Mouse (Mus musculus): ENCODE data around the gene Faf1.
"Not testable (repeated sequence)": the region's sequence is repeated elsewhere in the genome, so short reads cannot be mapped to it uniquely, and the experiment has no call there.

The Faf1 gene

GRCm38 (mm10) chr4:109665982-109666460 is 10.4 kb upstream of the Faf1 start:
- DNase-seq: peak; percentile 61 to 73

DNA sequence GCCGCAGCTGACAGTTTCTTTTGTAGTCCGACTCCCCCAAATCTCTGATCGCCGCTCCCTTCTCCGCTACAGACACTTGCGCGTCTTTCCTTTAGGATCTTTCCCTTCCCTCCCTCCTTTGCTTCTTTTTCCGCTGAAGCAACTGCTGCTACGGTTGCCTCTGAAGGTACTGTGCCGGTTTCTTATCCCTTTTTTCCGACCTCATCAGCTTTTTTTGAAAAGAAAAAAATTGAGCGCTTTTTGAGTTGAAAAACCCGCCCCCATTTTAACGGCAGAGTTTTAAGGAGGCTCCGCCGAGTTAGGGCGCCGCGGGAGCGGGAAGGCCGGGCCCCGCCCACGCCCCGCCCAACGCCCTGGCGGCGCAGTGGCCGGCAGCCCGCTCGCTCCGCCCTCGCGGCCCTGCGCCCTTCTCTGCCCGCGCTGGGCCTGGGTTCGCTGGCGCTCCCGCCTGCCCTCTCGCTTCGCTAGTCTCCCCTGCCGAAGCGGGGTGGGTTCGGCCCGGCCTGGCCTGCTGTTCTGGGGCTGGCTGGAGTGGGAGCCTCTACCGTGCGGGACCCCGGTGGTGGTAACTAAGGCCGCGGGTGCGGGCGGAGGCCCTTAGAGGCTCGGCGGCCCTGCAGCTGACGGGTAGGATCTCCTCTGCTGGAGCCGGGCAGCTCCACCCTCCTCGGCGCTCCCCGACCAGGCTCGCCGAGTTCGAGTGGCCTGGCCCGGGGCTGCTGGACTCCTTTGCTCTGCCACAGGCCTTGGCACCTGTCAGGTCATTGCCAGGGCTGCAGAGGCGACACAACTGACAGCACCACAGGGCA is 9.7 kb upstream of the Faf1 start, which contains the start of gene Cdkn2c:
TSS of gene Cdkn2c (minus strand) at position 729 of the 809 bp plus-strand sequence.
- peak; percentile 89 to 94 for DNase-seq

DNA sequence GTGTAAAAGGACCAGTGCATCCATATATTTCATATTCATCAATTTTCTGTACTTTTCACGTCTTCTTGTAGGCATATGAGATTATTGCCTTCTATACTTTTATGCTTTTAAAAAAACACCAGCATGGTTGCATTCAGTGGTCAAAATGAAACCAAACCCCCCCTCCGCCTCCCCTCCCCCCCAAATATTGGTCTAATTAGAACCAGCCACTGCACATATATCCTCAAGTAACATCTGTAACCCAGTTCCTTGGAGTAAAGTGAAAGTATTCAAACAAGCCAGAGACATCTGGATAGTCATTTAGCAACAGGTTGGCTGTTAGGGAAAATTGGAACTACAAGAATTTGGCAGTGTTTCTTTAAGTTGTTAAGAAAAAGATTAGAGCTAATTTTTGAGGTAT is 8.9 kb upstream of the Faf1 start:
- DNase-seq: no peak

- DNase-seq: no peak
Observed at GRCm38 (mm10) chr4:109670213-109670612, 6.2 kb upstream of the Faf1 start.

GRCm38 (mm10) chr4:109671941-109672340 is 4.4 kb upstream of the Faf1 start:
- no peak for DNase-seq

GRCm38 (mm10) chr4:109674097-109674496 is 2.3 kb upstream of the Faf1 start:
- no peak for DNase-seq

- DNase-seq: no peak
Observed at GRCm38 (mm10) chr4:109677221-109677620, 833 bp downstream of the Faf1 start.

- DNase-seq: no peak
Observed at GRCm38 (mm10) chr4:109683561-109683960, 7.2 kb downstream of the Faf1 start.

- no peak for DNase-seq
Observed at GRCm38 (mm10) chr4:109692674-109693073, 16.3 kb downstream of the Faf1 start.

GRCm38 (mm10) chr4:109700727-109701126 is 24.3 kb downstream of the Faf1 start:
- not testable (repeated sequence) for DNase-seq

- no peak for DNase-seq
Observed at GRCm38 (mm10) chr4:109703568-109703967, 27.2 kb downstream of the Faf1 start.

DNA sequence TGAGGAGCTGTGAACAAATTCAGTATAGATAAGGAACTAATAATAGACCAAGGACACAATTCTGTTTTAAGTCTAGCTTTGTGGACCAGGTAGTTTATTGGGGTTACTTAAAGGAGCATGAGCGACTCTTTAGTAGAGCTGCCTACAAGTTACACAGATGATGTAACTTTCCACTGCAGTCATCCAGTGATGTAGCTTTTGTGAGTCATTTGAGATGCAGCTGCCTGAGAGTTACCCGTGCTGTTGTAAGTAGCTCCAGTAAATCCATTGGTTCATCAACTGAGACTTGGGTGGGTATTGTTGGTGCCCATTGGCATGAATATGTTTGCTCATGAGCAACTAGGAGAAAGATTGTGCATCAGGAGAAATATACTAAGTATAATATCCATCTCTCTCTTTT is 29.0 kb downstream of the Faf1 start:
- no peak for DNase-seq

GRCm38 (mm10) chr4:109719281-109719680 is 42.9 kb downstream of the Faf1 start:
- no peak for DNase-seq

DNA sequence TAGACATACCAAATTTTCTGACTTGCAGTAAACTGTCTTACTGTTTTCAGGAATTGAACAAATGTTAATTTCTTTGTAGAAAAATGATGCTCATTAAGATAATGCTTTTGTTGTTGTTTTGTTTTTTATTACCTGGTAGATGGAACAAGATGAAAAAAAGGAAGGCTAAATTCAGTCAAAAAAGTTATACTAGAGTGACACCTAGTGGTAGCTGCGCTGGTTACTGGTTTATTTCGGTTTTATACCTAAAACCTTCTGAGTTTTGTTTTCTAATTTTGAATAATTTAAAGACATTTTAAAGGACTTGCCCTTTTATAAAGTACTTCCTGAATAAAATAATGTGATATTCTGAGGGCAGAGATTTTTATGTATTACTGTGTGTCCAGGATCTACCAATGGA is 52.9 kb downstream of the Faf1 start:
- peak; percentile 27 to 31 for DNase-seq

GRCm38 (mm10) chr4:109735754-109736153 is 59.4 kb downstream of the Faf1 start:
- no peak for DNase-seq

GRCm38 (mm10) chr4:109743984-109744383 is 67.6 kb downstream of the Faf1 start:
- DNase-seq: no peak

DNA sequence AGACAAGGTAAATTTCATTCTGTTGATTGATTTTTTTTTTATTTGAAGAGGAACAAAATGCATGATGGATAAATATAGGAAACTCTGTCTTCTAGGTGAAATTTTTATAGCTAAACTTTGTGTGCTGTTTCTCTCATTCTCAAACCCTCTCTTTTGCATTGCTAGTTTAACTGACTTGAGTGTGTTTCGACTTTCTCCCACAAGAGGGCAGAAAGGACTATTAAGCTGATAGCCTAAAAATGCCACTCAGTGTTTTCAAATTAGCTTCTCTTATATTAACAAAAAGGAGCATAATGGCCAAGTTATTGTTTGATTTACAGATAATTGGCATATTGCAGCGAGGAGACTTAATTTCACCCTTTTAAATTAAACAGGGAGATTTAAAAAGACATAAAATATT is 82.6 kb downstream of the Faf1 start:
- peak; percentile 6 to 13 for DNase-seq

DNA sequence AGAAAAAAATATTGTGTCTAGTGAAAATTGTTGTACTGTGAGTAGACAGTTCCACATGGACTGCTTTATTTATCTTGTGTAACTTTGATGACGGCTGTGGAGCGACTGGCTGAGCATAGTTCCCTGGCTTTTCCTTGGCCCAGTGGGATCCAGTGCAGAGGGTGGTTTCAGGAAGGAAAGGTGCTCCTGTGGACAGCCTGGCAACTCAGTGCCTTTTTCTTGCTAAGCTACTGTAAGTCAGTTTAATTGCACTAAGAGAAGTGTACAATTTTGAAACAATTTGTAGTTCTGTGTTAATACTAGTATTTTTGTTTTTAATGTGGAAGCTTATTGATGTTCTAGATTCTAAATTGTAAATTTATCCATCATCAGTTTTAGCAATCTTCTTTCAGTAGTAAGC is 83.5 kb downstream of the Faf1 start:
- no peak for DNase-seq

DNA sequence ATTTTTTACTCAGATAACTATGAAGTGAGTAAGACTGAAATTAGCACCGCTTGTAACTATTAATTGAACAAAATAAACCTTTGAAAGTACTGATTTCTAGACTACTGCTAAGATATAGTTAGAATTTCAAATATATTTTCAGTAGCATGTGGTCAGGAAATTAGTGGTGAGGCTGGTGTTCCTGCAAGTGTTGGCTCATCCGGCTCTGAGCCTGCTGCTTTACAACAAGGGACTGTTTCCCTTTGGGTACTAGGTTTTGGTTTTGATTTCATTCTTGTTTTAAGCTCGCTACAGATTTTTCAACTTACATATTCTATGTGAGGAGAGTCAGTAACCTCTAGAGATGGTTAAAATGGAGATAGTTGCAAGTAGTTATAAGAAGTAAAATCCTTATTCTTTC is 84.1 kb downstream of the Faf1 start:
- DNase-seq: no peak

GRCm38 (mm10) chr4:109762768-109763501 is 86.5 kb downstream of the Faf1 start:
- no peak for DNase-seq

DNA sequence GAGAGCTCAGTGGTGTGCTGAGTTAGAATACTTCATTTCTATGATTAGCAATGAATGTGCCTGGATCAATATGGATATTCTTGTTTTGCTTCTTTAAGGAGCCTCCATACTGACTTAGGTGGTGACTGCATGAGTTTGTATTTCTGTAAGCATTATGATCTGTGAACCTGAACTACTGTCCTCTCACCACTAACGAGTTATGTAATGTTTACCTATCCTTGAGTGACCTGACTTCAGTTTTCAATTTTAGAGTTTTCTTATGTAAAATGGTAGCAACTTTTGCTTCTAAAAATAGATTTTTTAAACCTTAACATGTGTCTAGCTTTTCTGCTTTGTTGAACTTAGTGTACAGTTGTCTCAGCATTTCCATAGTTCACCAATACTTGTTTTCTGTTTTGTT is 92.7 kb downstream of the Faf1 start:
- no peak for DNase-seq

GRCm38 (mm10) chr4:109782577-109783114 is 106.3 kb downstream of the Faf1 start:
- no peak for DNase-seq

DNA sequence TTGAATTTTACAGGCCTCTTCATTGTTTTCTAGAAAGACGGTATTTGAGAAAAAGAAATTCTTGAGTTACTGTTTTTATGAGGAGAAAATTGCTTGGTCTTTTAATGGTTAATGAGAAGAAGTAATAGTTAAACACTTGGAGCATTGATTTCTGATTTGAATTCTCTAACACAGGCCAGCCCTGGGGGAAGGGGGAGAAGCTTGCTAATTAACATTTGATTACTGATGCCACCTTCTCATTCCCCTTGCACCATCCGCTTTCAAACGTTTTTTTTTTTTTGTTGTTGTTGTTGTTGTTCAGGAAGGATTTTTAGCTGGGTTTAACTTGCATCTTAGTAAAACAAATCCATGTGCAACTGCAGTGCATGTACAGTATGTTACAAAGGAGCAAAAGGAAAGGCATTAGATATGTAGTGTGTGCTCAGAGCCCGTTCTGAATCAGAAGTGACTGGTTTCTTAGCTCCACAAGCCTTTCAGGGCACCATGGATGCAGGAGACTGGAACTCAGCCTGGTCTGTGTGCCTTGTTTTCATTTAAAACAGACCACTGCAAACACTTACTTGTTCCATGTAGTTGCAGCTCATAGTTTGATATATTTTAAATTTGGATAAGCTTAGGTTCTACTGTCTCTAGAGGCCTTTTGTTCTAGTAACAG is 113.1 kb downstream of the Faf1 start:
- DNase-seq: no peak

Measured in kidney, postnatal 4 days (tissue).